Mouse (Mus musculus): ENCODE measurements around the gene Cblb. TPM values are rescaled to one million over a fixed set of nuclear protein-coding genes. Genes with fewer than 3 reads are reported as not detected.

Gene Cblb
- total RNA-seq, 2 experiments from 2014 or later, result 25.1 to 27.0 TPM

- DNase-seq, result no peak
Measured at GRCm38 (mm10) chr16:52132808-52133490, 101.9 kb downstream of the Cblb start.

- DNase-seq, result peak; percentile 49
Measured at GRCm38 (mm10) chr16:52134631-52135227, 103.7 kb downstream of the Cblb start.

- no peak for DNase-seq
Measured at GRCm38 (mm10) chr16:52135689-52136390, 104.8 kb downstream of the Cblb start.

DNA sequence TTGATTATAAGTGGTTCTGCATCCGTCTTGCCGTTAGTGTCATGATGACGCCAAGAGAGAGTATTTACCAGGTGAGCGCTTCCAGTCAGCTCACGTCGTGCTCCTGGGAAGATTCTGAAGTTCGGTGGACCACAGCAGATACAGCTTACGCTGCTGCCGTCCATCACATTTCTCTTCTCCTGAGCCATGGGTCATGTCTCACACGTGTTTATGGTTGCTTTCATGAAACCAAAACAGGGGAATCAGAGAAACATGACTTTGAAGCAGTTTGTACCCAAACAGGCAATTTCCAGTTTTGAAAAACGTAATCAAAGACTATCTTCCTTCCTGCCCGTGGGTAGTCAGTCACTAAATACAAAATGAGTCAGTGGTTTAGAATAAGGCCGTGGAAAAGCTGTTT is 112.1 kb downstream of the Cblb start:
- no peak for DNase-seq

DNA sequence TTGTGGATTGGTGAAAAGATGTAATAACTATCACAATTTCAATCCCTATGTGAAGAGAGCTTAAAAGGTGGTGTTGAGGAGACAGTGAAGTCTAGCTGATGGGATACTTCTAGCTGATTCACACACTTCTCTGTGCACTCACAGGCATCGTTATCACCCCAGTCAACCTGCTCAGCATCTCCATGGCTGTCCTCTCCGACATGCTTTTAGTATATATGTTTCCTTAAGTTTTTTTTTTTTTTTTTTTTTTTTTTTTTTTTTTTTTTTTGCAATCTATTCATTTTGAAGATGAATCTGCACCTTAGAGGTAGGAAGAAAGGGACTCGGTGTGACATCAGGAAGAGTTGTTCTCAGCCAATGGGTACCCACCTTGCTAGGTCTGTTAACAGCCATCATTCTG is 112.8 kb downstream of the Cblb start:
- DNase-seq, result no peak

GRCm38 (mm10) chr16:52144792-52145191 is 113.8 kb downstream of the Cblb start:
- no peak for DNase-seq

GRCm38 (mm10) chr16:52145552-52145951 is 114.5 kb downstream of the Cblb start:
- no peak for DNase-seq

GRCm38 (mm10) chr16:52146976-52147696 is 116.1 kb downstream of the Cblb start:
- no peak for DNase-seq

DNA sequence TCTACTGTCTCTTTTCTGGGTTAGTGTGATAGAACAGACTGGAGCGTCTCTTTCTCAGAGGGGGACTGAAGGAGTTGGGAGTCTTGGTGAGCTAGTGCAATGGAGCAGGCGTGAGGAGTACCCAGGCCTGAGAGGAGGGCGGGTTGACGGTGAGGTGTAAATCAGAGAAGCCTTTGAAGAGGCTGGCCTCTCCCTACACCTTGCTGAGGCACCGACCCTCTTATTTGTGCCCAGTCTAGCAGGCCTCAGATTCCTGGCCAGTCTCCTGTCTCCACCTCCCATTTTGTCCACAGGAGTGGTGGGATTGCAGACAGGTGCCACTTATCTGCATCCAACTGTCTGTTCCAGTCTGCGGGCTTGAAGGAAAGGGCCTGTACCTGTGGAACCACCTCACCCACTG is 117.0 kb downstream of the Cblb start:
- no peak for DNase-seq

DNA sequence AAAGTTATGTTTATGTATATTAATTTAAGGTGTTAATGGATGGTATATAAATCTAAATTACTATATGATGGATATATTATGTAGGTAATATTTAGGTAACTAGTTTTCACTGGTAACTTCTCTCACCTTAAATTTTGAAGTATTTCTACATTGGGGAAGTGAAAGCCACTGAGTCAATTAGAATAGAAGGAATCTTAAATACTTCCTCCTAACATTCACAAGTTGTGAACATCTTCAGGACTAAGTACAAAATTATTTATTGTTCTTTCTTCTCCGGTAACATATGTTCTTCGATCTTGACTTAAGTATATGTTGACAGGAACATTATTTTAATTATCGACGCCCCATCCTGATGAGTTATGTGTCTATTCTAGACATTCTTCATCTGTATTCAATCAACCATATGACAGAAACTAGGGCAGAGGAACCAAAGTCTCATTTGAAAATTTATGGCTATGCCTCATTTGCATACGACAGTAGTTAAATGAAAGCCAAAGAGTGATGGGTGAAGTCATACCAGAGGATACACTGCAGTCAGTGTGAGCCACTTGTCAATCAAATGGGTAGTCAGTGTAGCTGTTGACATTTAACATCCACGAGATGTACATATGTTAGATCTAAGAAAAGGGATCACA is 118.2 kb downstream of the Cblb start:
- no peak for DNase-seq

DNA sequence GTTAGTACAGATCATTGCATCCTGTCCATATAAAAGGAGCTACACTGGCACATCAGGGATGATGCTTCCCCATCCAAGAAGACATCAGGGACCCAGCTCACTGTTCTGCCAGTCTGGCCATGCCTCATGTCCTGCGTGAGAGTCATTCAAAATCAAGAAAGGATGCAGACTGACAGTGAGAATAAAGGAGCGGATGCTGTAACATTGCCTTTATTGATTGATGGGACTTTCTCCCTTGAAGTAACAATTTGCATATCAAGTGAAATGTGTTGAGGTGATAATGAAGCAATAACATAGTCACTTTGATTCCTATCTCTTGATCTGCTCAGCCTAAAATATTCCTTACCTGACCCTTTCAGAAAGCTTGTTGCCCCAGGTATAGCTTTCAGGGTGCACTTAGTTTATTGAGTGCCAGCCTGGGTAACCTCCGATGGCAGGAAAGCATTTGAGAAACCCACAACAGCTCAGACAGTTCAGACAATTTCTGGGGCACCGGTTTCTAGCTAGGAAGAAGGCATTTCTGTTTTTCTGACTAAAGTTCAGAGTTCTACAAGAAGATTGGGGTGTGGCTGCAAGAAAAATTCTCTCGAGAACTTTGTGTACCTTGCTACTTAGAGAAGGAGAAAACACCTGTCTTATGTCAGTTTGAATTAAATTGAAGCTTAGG is 124.1 kb downstream of the Cblb start:
- no peak for DNase-seq

- DNase-seq, result no peak
Measured at GRCm38 (mm10) chr16:52159958-52160504, 129.0 kb downstream of the Cblb start.

- no peak for DNase-seq
Measured at GRCm38 (mm10) chr16:52164246-52164645, 133.2 kb downstream of the Cblb start.

- no peak for DNase-seq
Measured at GRCm38 (mm10) chr16:52173253-52173652, 142.2 kb downstream of the Cblb start.

- DNase-seq, result no peak
Measured at GRCm38 (mm10) chr16:52179839-52180238, 148.8 kb downstream of the Cblb start.

GRCm38 (mm10) chr16:52182057-52182456 is 151.0 kb downstream of the Cblb start:
- no peak for DNase-seq

GRCm38 (mm10) chr16:52184350-52184749 is 153.3 kb downstream of the Cblb start:
- DNase-seq, result no peak

GRCm38 (mm10) chr16:52186731-52187130 is 155.7 kb downstream of the Cblb start:
- DNase-seq, result peak; percentile 58

DNA sequence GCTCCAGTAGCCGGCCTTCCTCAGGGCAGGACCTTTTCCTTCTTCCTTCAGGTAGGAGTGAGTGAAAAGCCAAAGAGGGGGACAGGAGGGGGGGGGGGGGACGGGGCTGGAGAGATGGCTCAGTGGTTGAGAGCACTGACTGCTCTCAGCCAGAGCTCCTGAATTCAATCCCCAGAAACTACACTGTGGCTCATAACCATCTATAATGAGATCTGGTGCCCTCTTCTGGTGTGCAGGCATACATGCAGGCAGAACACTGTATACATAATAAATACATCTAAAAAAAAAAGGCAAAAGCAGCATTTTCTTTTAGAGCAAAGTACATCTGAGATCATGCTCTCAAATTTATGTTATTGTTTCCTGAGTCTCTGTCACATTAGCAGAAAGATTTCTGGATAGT is 158.1 kb downstream of the Cblb start:
- no peak for DNase-seq

DNA sequence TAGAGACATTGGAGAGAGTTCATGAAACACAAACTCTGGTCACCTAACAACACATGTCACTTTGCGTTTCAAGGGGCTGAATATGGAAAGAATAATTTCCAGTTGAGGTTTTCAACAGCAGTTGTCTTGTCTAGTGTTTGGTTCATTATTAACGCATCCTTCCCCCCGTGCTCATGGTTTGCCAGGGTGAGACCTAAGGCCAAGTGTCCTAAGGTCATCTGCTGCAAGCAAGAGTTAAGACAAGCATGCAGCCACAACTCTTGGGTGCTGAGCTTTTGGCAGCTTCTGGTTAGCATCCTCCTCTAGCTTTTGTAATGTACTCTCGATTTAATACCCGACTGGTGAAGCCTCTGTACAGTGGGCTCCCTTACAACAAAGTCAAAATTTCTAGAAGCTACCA is 159.7 kb downstream of the Cblb start:
- no peak for DNase-seq

- peak; percentile 22 for DNase-seq
Measured at GRCm38 (mm10) chr16:52194040-52194439, 163.0 kb downstream of the Cblb start.

DNA sequence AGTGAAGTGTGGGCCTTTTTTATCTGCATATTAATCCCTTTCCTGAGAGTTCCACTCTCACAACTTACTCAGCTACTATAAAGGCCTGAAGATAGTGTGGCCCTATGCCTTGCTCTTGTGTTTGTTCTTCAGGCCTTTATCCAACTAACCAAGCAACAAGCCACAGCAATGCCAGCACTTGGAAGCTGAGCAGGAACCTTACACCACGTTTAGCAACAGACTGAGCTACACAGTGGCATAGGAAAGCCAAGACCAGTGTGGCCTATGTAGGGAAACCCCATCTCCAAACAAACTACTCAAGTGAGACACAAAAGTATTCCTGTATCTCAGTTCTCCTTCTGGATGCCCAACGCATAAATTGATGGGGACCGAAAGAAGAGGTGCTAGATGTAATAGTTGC is 163.8 kb downstream of the Cblb start:
- DNase-seq, result no peak
